Mouse (Mus musculus) cerebellum, adult 2 months (tissue): ENCODE data around the gene Abat. TPM values are rescaled to one million over a fixed set of nuclear protein-coding genes. Genes with fewer than 3 reads are reported as not detected.

Experiments used
- DNase-seq, 2 experiments: peaks; one replicate each; pipeline ENCODE4 v3.0.0; 2021
- H3K27ac ChIP-seq: fragments of 200-500 bp; 2 replicates; pipeline ENCODE4 v1.5.1; 2012; ENCODE audit warnings: low read length, control low read depth, inconsistent platforms; ENCODE audit not compliant: insufficient read depth
- H3K27me3 ChIP-seq: fragments of 200-500 bp; 2 replicates; pipeline ENCODE4 v1.6.1; 2012; ENCODE audit warnings: inconsistent platforms, mild to moderate bottlenecking, low read length, moderate library complexity; ENCODE audit not compliant: control insufficient read depth, insufficient read depth
- H3K4me1 ChIP-seq: fragments of 200-500 bp; 2 replicates; pipeline ENCODE4 v1.6.1; 2011; ENCODE audit warnings: low read length; ENCODE audit not compliant: control insufficient read depth, insufficient read depth
- H3K4me3 ChIP-seq: fragments of 200-500 bp; replicated peaks from 2 replicates; pipeline ENCODE3; 2011; ENCODE audit warnings: mild to moderate bottlenecking, low read depth, low read length, control low read depth; ENCODE audit not compliant: insufficient read depth
- CTCF ChIP-seq: fragments of 200-500 bp; IDR thresholded peaks from 2 replicates; pipeline ENCODE4 v1.5.1; 2011; ENCODE audit warnings: low read depth, mild to moderate bottlenecking, control low read depth, low read length, moderate library complexity, borderline replicate concordance; ENCODE audit not compliant: insufficient read depth
- POLR2A ChIP-seq: fragments of 200-500 bp; IDR thresholded peaks from 2 replicates; pipeline ENCODE4 v1.6.1; 2011; ENCODE audit warnings: low read length, control low read depth, borderline replicate concordance; ENCODE audit not compliant: insufficient read depth
- WGBS: fragments of 180-500 bp; shearing (Covaris S2); methylation state at CpG from one replicate; pipeline ENCODE4 v1.1.7; 2018; 5-methylcytosine and 5-hydroxymethylcytosine counted together
- polyA plus RNA-seq: library from polyadenylated mRNA; depleted of rRNA; stranded (reverse); fragments of >200 nt; gene quantifications from 2 replicates; pipeline ENCODE4 v1.2.3, GENCODE M21; 2012; rRNA removed

Gene Abat
- polyA plus RNA-seq, 1 experiment, result 248 TPM

DNA sequence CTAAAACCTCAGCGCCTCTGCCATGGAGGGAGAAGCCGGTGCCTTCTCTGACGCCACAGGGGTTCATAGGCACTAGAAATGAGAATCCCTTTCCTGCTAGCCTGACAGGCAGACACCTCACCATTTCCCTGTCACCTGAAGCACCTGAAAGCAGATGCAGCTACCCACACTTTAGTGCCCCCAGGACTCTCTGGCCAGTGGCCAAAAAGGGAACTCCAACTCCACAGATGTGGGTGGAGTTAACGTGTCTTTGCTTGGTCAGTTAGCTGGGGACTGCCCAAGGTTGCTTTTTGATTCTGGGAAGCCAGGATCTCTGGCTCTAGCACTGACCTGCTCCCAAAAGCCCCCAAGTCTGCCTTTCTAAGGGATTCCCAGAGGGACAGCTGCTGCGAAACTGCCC lies 156.2 kb downstream of the Abat start:
- TF ChIP-seq CTCF (no peak), POLR2A (no peak)
- no peaks in the 10 kb centered on the region for H3K27me3 ChIP-seq
- DNase-seq, result no peak
- H3K27ac ChIP-seq, result no peak overlapping the region; the same call in 1 of the 2 replicates
- WGBS, result 58% methylated on average over 5 of the region's 5 CpGs
- H3K4me3 ChIP-seq, result no peak overlapping the region
- no peaks in the 10 kb centered on the region; the same call in 1 of the 2 replicates for H3K4me1 ChIP-seq

DNA sequence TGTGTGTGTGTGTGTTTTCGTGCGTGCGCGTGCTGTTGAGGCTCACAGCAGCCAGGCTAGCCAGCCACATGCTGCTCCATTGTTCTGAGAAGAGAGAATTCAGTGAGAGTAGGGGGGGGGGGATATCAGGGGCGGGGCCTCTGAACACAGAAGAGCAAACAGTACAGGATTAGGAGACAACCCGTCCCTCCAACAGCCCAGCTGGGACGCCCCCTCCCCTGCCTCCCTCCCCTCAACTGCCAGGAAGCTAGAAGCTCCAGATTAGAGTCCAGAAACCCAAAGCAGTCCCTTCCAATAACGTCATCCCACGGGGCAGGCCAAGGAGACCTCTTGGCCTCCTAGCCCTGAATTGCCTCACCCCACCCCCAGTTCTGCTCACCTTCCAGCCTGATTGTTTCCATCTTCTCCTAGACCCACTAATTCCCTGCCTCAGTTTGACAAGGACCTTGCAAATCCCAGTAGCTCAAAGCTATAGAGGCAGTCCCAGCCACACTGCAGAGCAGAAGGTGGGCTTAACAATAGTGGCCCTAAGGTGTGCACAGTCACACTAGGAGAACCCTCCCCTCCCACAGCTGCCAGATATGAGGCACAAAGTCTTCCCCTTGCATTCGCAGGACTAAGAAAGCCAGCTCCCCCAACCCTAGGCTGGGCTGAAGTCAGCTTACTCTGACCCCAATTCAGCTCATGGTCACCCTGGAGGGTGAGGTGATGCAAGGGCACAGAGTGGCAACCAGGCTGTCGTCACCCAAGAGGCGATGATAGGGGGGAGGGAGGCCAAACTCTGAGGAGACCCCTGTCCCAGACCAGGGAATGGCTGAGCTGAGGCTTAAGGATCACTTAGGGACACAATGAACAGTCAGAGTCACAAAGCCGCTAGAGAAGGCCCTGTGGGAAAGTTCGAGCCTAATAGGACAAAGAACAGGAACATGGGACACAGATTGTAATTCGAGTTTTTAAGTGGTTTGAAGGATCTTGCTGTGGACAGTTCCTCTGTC lies 157.1 kb downstream of the Abat start:
- no peaks in the 10 kb centered on the region for H3K27me3 ChIP-seq
- no peak for DNase-seq
- H3K4me3 ChIP-seq, result no peak overlapping the region
- TF ChIP-seq POLR2A (no peak), CTCF (no peak)
- 19% methylated on average over 15 of the region's 15 CpGs for WGBS
- H3K4me1 ChIP-seq, result no peaks in the 10 kb centered on the region; the same call in 1 of the 2 replicates
- peak overlapping the region; percentile 49; the same call in 1 of the 2 replicates for H3K27ac ChIP-seq

Other genes with a start within 250 kb of the Abat start
- gene Tmem114, start 88.3 kb upstream of the Abat start, polyA plus RNA-seq, result 1.5 and 1.8 TPM in 2 replicates
- gene Mettl22, start 42.6 kb upstream of the Abat start, polyA plus RNA-seq, result 73.8 and 76.6 TPM in 2 replicates
- gene Pmm2, start 124.2 kb downstream of the Abat start, polyA plus RNA-seq, result 39.2 and 39.6 TPM in 2 replicates
- 19.0 and 19.4 TPM in 2 replicates for gene Tmem186, start 124.3 kb downstream of the Abat start, polyA plus RNA-seq
- 42.6 and 50.0 TPM in 2 replicates for gene Carhsp1, start 158.7 kb downstream of the Abat start, polyA plus RNA-seq
- not detected in 2 replicates for gene Gm5767, start 167.3 kb downstream of the Abat start, polyA plus RNA-seq